In genomic region chr3:150384996-150385627, GRCm38 (mm10) we compare ENCODE assay signal across 8 mouse cellular contexts.
DNase-seq lines count a peak whose midpoint lies in the region; ATAC-seq and TF ChIP-seq lines count a peak whose summit lies in the region.

No protein-coding gene starts in this region.

- 13% methylated on average over 1 of the region's 1 CpGs for WGBS in cerebellum, adult 2 months
- WGBS in embryonic facial prominence, embryonic 10.5 days = 22% methylated on average over 1 of the region's 1 CpGs
- WGBS in lung, postnatal 0 days = 4% methylated on average over 1 of the region's 1 CpGs

- peak; percentile 41; the same call in 1 of the 2 replicates for TF ChIP-seq CTCF in cerebellum, adult 2 months (IDR thresholded peaks at IDR 0.05; ENCODE audit: borderline replicate concordance, insufficient read depth, low read depth, low read length)
- TF ChIP-seq CTCF in lung, postnatal 0 days (IDR thresholded peaks at IDR 0.05) = peak; percentile 68

- no peak for TF ChIP-seq EP300 in lung, postnatal 0 days (IDR thresholded peaks at IDR 0.05)

- H3K9ac ChIP-seq in lung, postnatal 0 days (replicated peaks; ENCODE audit: low read depth) = no peak overlapping the region

- no peak for TF ChIP-seq POLR2A in cerebellum, adult 2 months (IDR thresholded peaks at IDR 0.05; ENCODE audit: borderline replicate concordance, insufficient read depth, low read length)

- no peaks in the 10 kb centered on the region for H3K27me3 ChIP-seq in cerebellum, adult 2 months (ENCODE audit: control insufficient read depth, insufficient read depth, low read length)
- H3K27me3 ChIP-seq in embryonic facial prominence, embryonic 10.5 days (replicated peaks; ENCODE audit: low read depth, poor library complexity, severe bottlenecking) = no peaks in the 10 kb centered on the region
- no peaks in the 10 kb centered on the region for H3K27me3 ChIP-seq in lung, postnatal 0 days (replicated peaks; ENCODE audit: insufficient read depth, low read length)

- H3K4me1 ChIP-seq in cerebellum, adult 2 months (ENCODE audit: control insufficient read depth, insufficient read depth, low read length) = no peaks in the 10 kb centered on the region
- no peaks in the 10 kb centered on the region for H3K4me1 ChIP-seq in embryonic facial prominence, embryonic 10.5 days
- H3K4me1 ChIP-seq in lung, postnatal 0 days (ENCODE audit: insufficient read depth, low read depth, low read length) = no peaks in the 10 kb centered on the region

- no peak overlapping the region for H3K27ac ChIP-seq in cerebellum, adult 2 months (ENCODE audit: insufficient read depth, low read length)
- no peak overlapping the region for H3K27ac ChIP-seq in embryonic facial prominence, embryonic 10.5 days (replicated peaks)
- H3K27ac ChIP-seq in lung, postnatal 0 days (ENCODE audit: low read length) = no peak overlapping the region

- no peak overlapping the region for H3K4me3 ChIP-seq in cerebellum, adult 2 months (replicated peaks; ENCODE audit: insufficient read depth, low read depth, low read length)
- H3K4me3 ChIP-seq in embryonic facial prominence, embryonic 10.5 days = no peak overlapping the region
- H3K4me3 ChIP-seq in lung, postnatal 0 days (ENCODE audit: low read depth, low read length) = no peak overlapping the region

- H3K9me3 ChIP-seq in embryonic facial prominence, embryonic 10.5 days = no peaks in the 10 kb centered on the region
- H3K9me3 ChIP-seq in lung, postnatal 0 days (ENCODE audit: low read length) = no peaks in the 10 kb centered on the region

- H3K4me2 ChIP-seq in lung, postnatal 0 days (replicated peaks; ENCODE audit: low read depth, low read length) = no peak overlapping the region

- ATAC-seq in lung, postnatal 0 days = no peak
- ATAC-seq in erythroid progenitor cell, adult 5-6 weeks (replicated peaks; ENCODE audit: low FRiP score, poor library complexity, severe bottlenecking) = no peak

- H3K36me3 ChIP-seq in embryonic facial prominence, embryonic 10.5 days (replicated peaks) = no peaks in the 10 kb centered on the region
- no peaks in the 10 kb centered on the region for H3K36me3 ChIP-seq in lung, postnatal 0 days (ENCODE audit: insufficient read depth, low read length)

- DNase-seq in cerebellum, adult 2 months = peak; percentile 17 to 20
- DNase-seq in cerebellum, adult 9-11 months = no peak
- peak; percentile 60 for DNase-seq in testis, postnatal 10 days (ENCODE audit: low spot score)
- no peak for DNase-seq in testis, postnatal 14 days (ENCODE audit: low spot score)
- peak; percentile 55 for DNase-seq in embryonic facial prominence, embryonic 10.5 days (ENCODE audit: low spot score)
- DNase-seq in kidney, postnatal 10 days = peak; percentile 78
- DNase-seq in lung, postnatal 0 days (ENCODE audit: low spot score) = peak; percentile 21

Comparison
In these comparisons a context has a peak if more than half of its experiments do, and no peak if none do; other contexts are left out.
1. DNase-seq: peak in cerebellum, adult 2 months (2 of 2), testis, postnatal 10 days (single experiment), embryonic facial prominence, embryonic 10.5 days (single experiment), kidney, postnatal 10 days (single experiment) and lung, postnatal 0 days (single experiment); none in cerebellum, adult 9-11 months (single experiment) and testis, postnatal 14 days (single experiment).